Mouse (Mus musculus) cerebellum, adult 18-20 months (tissue): ENCODE measurements at regions not wholly inside any gene's neighbourhood (a gene's known extent, or its start where the extent isn't known, plus 50 kb on each side); places are given as distances from the start of the nearest gene placed in this dataset.

Experiments
- DNase-seq, 2 experiments: peaks; one replicate each; pipeline ENCODE4 v3.0.0; 2021

DNA sequence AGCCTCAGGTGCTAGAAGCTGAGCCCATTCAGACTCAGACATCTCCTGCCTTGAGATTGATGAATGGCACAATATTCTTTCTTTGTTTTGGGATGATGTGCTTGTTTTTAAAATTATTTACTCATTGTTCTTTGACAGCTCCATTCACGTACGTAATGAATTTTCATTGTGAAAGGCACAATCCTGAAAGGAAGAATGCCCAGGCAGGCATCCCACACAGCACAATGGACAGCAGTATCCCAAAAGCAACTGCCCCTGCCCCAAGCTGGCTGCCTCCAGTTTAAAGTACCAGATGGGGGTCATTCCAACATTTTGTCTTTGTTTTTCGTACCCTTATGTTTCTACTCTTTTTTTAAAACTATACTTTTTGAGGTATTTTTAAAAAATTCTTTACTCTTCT lies 210.9 kb upstream of the St8sia2 start:
- no peak for DNase-seq

- DNase-seq: no peak
Observed at GRCm38 (mm10) chr7:74200661-74201060, 187.2 kb upstream of the St8sia2 start.

GRCm38 (mm10) chr7:74198796-74199195 lies 185.3 kb upstream of the St8sia2 start:
- DNase-seq: peak in 1 of 2 experiments; percentile 2

- DNase-seq: no peak
Observed at GRCm38 (mm10) chr7:74184661-74185060, 171.2 kb upstream of the St8sia2 start.

- no peak for DNase-seq
Observed at GRCm38 (mm10) chr7:74174206-74174605, 160.7 kb upstream of the St8sia2 start.

DNA sequence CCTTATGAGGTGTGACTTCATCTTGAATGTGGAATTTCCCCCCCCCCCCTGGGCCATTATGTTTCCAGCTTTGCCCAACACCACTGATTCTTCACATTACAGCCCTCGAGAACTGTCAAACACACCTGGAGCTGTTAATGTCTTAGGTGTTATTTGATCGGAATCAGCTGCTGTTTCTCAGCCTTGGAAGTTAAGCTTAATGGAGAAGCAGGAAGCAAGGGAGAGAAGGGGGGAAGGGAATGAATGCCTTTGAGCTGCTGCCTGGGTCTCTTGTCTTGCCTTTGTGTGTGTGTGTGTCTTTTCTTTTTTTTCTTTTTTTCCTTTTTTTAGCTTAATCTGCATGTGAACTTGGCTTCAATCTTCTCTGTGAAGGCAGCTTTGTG lies 159.7 kb upstream of the St8sia2 start:
- DNase-seq: no peak

DNA sequence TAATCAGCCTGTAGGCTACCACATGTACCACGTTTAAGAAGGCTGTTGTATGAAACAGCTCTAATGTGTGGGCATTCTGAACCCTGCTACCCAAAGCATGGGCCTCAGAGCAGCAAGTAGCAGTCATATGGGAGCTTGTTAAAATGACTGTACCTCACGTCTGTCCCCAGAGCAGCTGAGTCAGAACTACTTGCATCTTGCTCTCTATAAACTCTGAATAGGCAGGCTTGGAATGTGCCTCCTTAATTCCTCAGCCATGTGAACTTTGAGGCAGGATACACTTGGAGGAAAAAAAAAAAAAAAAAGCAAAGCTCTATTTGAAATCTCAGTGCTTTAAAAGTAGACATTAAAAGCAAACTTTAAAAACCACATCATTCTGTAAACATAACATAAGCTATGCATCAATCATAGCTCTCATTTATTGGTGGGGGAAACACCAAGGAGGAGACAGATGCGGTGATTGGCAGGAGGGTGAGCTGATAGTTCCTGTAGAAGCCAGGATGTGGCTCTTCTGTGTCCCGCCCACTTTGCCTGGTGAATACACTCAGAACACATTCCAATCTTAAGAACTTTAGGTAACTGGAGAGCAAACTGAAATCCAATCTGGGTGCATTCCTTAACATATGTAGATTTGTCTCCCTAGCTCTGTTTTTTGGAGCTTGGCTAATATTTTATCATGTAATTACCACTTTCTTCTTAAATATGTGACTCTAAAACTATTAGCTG lies 159.2 kb upstream of the St8sia2 start:
- no peak for DNase-seq

DNA sequence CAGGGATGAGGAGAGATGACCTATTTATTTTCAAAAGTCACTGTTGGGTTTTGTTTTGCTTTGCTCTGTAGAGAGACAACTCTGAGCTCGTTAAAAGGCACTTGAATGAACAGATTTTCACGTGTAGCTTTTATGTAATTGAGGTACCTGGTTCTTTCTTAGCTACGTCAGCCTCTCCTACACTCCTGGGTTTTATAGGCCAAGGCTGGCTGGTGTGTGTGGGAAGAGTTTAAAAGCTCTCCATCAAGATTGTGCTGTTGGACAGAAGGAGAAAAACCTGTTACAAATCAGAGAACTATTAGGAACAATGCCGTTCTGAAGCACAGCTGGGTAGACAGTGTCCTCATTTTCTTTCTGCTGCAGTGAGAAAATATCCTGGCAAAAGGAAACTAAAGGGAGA lies 138.1 kb upstream of the St8sia2 start:
- DNase-seq: no peak

- DNase-seq: no peak
Observed at GRCm38 (mm10) chr7:74143236-74143635, 129.7 kb upstream of the St8sia2 start.

- DNase-seq: no peak
Observed at GRCm38 (mm10) chr7:74138169-74138568, 124.7 kb upstream of the St8sia2 start.

- DNase-seq: no peak
Observed at GRCm38 (mm10) chr7:74130206-74130836, 116.8 kb upstream of the St8sia2 start.

DNA sequence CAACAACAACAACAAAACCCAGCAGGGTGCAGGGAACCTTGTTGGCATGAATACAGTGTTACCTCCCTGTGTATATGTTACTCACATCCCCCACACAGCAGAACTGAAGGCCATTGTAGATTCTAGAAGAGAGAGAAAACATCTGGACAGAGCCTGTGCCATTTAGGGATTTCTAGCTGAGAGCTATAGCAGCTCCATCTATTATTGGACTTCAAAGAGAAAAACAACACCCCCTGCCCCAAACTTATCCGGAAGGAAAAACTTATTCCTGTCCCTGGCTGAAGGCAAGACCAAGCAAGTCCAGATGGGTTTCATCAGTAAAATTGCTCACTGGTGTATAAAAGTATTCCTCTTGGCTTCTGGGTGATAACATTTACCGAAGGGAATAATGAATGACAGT lies 98.6 kb upstream of the St8sia2 start:
- no peak for DNase-seq

- DNase-seq: peak in 1 of 2 experiments; percentile 11
Observed at GRCm38 (mm10) chr7:74108347-74108746, 94.9 kb upstream of the St8sia2 start.

GRCm38 (mm10) chr7:74107176-74107928 lies 93.9 kb upstream of the St8sia2 start:
- DNase-seq: peak; percentile 79 to 80

DNA sequence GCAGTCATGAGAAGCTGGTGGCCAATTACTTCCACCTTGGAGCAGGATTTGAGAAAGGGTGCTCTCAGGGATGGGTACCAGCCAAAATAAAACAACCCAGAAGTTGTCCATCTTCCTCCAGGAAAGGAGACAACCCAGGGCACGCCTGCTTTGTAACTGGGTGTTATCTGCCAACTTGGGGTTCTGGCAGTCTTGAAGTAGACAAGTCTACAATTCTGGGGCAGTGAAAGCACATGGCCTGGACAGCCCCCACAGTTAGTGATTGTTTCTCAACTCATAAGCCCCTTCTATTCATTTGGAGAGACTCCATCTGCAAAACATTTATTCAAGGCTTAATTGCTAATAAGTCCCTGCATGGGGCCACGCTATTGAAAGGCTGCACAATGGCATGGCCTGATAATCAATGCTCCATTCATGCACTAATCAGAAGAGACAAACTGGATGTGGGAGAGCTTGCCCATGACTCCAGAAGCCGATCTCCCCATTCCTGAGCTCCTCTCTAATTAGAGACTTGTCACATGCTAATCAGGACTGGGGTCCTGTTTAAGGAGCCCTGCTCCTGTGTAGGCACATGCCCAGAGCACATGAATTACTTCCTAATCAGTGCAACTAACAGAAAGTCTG lies 78.0 kb upstream of the St8sia2 start:
- no peak for DNase-seq

DNA sequence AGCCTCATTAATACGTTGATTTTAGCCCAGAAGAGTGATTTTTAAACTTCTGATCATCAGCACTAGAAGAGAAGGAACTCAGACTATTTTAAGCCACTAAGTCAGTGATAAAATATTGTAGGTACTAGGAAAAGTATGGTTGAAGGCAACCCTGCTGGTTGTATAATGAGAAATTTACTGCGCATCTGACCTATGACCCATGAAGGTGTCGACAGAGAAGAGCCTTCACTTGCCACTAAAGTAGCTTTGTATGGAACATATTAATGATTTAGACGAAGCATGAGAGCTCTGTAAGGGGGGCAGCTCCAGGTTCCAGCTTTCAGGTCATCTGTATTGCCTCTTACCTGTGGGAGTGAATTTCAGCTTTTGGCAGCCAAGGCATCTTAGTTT lies 67.4 kb upstream of the St8sia2 start:
- DNase-seq: no peak

DNA sequence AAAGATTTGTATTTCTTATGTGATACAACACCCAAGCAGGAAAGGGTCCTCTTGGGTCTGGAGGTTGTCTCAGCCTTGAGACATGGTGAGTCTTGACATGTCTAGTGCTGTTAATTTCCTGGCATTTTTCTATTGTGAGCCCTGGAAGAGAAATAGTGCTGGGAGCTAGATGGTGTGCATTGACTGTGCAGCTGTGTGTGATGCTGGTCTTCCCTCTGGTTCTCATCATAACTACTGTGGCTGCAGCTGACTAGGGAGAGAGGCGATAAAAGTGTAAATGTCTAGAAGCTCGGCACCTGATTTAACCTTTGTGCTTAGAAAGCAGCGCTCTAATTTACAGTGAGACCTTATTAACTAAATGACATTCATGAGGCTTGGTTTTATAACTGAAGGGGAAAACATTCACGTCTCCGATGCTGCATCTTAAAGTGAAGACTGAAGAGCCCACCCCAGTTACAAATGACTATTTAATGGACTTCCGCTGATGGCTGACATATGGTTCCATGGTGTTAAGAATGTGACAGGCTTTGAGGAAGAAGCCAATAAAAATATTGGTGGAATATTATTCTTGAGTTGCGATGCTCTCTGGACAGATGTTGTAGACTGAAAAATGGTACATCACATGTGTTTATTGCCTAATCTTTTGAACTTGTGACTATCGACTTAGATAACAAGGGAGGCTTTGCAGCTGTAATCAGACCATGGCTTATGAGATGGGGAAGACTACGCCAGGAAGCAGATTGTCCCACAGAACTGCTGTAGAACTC lies 66.8 kb upstream of the St8sia2 start:
- no peak for DNase-seq

DNA sequence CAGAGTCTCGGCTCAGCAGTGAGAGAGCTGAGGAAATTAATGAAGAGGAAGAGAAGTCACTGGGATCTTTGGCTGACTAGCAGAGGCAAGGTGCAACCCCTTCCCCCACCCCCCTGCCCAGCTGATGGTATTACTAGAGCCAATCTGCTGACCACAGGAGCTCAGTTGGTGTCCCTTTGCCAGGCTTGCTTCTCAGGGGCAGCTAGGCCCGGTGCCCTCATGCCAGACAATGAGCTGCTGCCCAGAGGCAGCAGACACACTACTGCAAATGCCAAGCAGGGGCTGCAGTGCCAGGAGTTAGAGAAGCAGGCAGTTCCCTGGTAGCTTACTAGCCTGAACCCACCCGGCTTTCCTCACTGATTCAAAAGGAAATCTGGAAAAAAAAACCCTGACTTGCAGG lies 59.1 kb upstream of the St8sia2 start:
- no peak for DNase-seq

DNA sequence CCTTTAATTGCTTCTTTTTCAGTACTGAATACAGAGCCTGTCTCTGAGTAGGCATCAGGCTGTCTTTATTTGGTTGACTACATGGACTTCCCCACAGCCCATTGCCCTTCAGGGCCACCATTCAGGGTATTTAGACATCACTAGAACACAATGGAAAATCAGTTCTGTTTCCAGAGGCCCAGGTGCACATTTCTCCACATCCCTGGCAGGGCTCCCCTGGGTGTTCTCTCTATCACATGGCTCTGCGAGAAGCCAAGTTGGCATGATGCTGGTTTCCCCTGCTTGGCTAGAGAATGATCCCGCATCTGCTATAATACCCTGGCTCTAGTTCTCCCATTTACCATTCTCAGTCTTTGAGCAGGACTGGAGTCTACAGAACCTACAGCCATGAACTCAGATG lies 57.3 kb upstream of the St8sia2 start:
- no peak for DNase-seq

- no peak for DNase-seq
Observed at GRCm38 (mm10) chr7:74065449-74066099, 52.1 kb upstream of the St8sia2 start.
